Mouse (Mus musculus): ENCODE results near the gene Tnnc2. TPM values are rescaled to one million over a fixed set of nuclear protein-coding genes. Genes with fewer than 3 reads are reported as not detected.

Tnnc2 gene
- polyA plus RNA-seq, 1 experiment from 2014 or later, result 5.8 TPM

DNA sequence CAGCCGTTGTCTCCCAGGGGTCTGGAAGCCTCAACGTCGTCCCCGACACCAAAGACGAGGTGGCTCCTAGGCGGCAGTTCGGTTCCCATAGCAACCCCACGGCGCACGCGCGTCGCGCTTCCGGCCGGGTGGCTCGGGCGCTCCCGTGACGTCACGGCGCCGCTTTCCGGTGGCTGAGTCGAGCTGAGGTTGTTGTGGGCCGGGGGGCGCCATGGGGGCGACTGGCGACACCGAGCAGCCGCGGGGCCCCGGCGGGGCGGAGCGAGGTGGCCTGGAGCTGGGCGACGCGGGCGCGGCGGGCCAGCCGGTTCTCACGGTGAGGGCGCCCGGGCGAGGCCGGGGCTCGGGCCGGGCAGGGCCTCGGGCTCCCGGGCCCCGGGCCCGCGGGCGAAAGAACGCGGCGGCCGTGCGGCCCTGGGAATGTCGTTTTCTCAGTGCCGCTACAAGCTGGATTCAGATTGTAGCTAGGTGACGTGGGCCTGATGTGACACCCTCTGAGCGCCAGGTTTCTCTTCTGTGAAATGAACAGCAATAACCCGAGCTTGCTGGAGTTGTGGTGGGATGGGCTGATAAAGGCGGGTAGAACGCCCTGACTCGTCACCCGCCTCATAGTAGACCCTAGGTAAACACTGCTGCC is 33.8 kb downstream of the Tnnc2 start, which contains the start of the genes Wfdc3 and Dnttip1:
Wfdc3 (minus strand) TSS at position 89 of the 637 bp plus-strand sequence.
Dnttip1 (plus strand) TSS at position 141 of the 637 bp plus-strand sequence.
- peak; percentile 96 for DNase-seq (ENCODE audit: low spot score)

DNA sequence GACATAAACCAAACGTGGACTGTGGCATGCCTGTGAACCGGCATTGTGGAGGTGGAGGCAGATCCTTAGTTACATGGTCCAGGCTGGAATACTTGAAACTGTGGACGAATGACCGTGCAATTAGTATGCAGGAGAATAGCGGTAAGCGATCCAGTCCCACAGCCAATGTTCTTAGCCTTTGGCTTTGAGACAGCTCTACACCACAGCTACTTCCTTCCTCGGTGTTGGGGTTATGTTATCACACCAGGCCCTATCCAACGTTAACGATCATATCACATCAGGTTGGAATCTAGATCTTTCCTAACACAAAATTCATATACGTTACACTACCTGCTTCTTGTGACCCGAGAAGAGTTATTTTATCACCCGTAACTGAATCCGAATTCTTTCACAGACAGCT is 34.8 kb downstream of the Tnnc2 start:
- DNase-seq (ENCODE audit: low spot score), result no peak

DNA sequence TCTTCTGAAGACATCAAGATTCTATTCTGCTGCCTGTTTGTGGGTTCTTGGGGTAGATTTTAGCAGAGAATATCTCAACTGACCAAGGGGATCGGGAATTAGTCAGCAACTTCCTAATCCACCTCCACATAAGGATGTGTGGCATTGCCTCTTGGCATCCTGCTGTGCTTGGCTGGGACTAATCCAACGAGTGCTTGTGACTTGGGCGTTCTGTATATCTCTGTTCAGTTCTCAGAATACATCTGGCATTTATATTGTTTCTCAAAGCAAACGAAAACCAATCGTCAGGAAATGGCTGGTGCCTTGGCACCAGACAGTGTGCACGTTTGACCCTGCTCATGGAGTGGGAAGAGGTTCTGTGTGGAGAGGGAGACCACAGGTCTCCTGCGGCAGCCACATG is 39.9 kb downstream of the Tnnc2 start:
- no peak for DNase-seq (ENCODE audit: low spot score)

DNA sequence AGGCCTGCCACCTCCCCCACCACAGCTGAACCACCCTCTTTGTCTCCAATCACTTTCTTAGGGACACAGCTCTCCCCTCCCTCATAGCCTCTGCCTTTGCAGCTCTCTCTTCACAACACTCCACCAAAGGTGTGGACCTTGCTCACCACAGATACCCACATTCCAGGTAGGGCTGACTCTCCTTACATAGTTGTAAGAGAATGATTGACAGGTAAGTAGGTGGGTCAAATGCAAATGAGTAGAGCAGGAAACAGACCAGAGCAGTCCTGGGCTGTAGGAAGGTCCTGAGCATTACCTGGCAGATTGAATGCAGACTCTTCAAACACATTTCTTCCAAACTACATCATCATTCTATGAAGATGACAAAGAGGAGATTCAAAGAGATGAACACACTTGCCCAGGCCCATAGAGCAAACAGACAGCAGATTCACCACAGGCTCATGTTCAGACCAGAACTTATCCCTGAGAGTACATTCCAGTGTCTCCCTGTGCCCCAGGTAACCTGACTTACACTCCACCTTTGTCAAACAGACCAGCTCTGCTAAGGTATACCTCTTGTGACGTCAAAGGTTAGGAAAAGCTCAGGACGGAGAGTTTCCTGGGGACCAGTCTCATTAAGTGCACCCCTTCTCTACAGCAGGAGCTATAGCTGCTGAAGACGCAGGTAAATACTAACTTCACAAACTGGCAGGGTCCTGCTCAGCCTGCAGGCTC is 42.2 kb downstream of the Tnnc2 start:
- no peak for DNase-seq (ENCODE audit: low spot score)

DNA sequence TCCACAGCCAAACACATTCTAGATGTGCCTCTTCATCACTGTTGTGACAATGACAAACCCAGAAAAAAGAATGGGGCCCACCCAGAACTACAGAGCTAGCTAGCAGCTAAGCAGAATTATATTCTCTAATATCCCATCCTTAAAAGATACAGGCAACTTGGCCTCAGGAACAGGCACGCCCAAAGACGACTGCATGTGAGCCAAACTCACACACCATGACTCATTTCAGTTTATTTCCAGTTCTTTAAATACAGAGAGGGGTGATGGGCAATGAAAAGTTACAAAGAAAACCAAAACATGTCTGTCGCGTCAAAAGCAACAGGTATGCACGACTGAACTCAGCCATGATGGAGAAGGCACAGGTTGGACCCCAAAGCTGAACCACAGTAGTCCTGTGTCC is 44.3 kb downstream of the Tnnc2 start:
- DNase-seq (ENCODE audit: low spot score), result no peak

DNA sequence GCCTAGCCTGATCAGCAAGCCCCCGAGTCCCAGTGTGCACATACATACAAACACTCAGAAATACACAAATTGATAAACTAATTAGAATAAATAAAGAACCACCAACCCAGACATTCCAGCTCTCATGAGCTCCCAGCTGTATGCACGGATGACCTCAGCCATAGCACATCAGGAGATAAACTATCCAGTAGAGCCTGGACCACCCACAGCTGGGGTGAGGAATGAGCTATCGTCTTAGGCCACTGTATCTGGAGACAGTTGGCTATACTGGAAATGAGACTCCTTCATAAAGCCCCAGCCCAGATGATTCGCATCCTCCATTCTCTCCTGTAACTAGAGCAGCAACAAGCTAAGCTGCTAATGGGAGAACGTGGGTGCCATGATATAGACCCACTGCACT is 44.9 kb downstream of the Tnnc2 start:
- DNase-seq (ENCODE audit: low spot score), result no peak

DNA sequence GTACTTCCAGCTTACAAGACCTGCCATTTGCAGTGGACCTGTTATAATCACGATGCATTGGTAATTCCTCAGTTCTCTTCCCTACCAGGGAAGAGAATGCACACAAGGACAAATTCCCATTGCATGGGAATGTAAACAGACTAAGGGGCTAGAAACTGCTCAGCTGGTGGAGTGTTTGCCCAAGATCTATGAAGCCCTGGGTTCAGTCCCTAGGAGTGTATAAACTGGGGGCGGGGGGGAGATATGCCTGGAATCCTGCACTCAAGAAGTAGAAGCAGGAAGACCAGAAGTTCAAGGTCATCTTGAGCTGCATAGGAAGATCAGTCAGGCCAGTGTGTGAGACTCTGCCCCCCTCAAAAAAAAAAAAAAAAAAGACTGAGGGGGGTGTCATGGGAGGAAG is 46.5 kb downstream of the Tnnc2 start:
- DNase-seq (ENCODE audit: low spot score), result no peak

DNA sequence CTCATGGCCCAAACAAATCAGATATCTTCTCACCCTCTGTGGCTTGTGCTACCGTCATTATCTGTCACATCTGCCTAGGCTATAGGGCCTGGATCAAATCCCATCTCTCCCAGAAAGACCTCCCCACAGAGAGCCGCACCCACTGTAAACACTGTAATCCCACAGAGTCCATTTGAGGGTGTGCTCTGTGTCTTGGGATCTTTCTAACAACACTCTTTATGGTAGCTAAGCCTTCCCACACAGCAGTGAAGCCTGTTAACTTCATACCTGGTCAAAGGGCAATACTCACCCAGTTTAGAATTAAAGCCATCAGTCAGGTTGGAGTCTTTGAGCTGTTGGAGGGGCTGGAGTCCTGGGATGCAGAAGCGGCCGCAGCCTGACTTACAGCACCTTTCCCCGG is 48.0 kb downstream of the Tnnc2 start:
- DNase-seq (ENCODE audit: low spot score), result no peak

Other genes starting within 250 kb of the Tnnc2 start
- 51.3 and 53.4 TPM in 2 replicates for gene Wfdc2, start 217.6 kb downstream of the Tnnc2 start, polyA plus RNA-seq (2015; fragmentation: Nextera tagmentation; extraction: Ambion mirVana)
- gene Spint3, start 206.5 kb downstream of the Tnnc2 start, polyA plus RNA-seq (2015; fragmentation: Nextera tagmentation; extraction: Ambion mirVana), result not detected in 2 replicates
- gene Wfdc6a, start 194.5 kb downstream of the Tnnc2 start, polyA plus RNA-seq (2015; fragmentation: Nextera tagmentation; extraction: Ambion mirVana), result not detected in 2 replicates
- gene Eppin, start 186.4 kb downstream of the Tnnc2 start, polyA plus RNA-seq (2015; fragmentation: Nextera tagmentation; extraction: Ambion mirVana), result not detected in 2 replicates
- not detected in 2 replicates for gene Wfdc6b, start 166.4 kb downstream of the Tnnc2 start, polyA plus RNA-seq (2015; fragmentation: Nextera tagmentation; extraction: Ambion mirVana)
- not detected in 2 replicates for gene Wfdc8, start 166.3 kb downstream of the Tnnc2 start, polyA plus RNA-seq (2015; fragmentation: Nextera tagmentation; extraction: Ambion mirVana)
- gene Wfdc16, start 141.2 kb downstream of the Tnnc2 start, polyA plus RNA-seq (2015; fragmentation: Nextera tagmentation; extraction: Ambion mirVana), result not detected in 2 replicates
- gene Wfdc10, start 123.9 kb downstream of the Tnnc2 start, polyA plus RNA-seq (2015; fragmentation: Nextera tagmentation; extraction: Ambion mirVana), result 0.42 TPM in 1 of 2 replicates, not detected in the other
- gene Wfdc9, start 123.4 kb downstream of the Tnnc2 start, polyA plus RNA-seq (2015; fragmentation: Nextera tagmentation; extraction: Ambion mirVana), result not detected in 2 replicates
- not detected in 2 replicates for gene Wfdc11, start 105.9 kb downstream of the Tnnc2 start, polyA plus RNA-seq (2015; fragmentation: Nextera tagmentation; extraction: Ambion mirVana)
- not detected in 2 replicates for gene Wfdc13, start 94.9 kb downstream of the Tnnc2 start, polyA plus RNA-seq (2015; fragmentation: Nextera tagmentation; extraction: Ambion mirVana)
- gene Spint4, start 81.5 kb downstream of the Tnnc2 start, polyA plus RNA-seq (2015; fragmentation: Nextera tagmentation; extraction: Ambion mirVana), result not detected in 2 replicates
- gene Spint5, start 64.7 kb downstream of the Tnnc2 start, polyA plus RNA-seq (2015; fragmentation: Nextera tagmentation; extraction: Ambion mirVana), result not detected in 2 replicates
- 0.49 and 0.56 TPM in 2 replicates for gene Wfdc3, start 34.0 kb downstream of the Tnnc2 start, polyA plus RNA-seq (2015; fragmentation: Nextera tagmentation; extraction: Ambion mirVana)
- 70.4 and 85.2 TPM in 2 replicates for gene Dnttip1, start 34.0 kb downstream of the Tnnc2 start, polyA plus RNA-seq (2015; fragmentation: Nextera tagmentation; extraction: Ambion mirVana)
- gene Ube2c, start 10.1 kb downstream of the Tnnc2 start, polyA plus RNA-seq (2015; fragmentation: Nextera tagmentation; extraction: Ambion mirVana), result 379 and 497 TPM in 2 replicates
- gene Snx21, start 5.9 kb upstream of the Tnnc2 start, polyA plus RNA-seq (2015; fragmentation: Nextera tagmentation; extraction: Ambion mirVana), result 7.0 and 7.7 TPM in 2 replicates
- 30.0 and 31.1 TPM in 2 replicates for gene Acot8, start 24.9 kb upstream of the Tnnc2 start, polyA plus RNA-seq (2015; fragmentation: Nextera tagmentation; extraction: Ambion mirVana)
- gene Zswim3, start 25.1 kb upstream of the Tnnc2 start, polyA plus RNA-seq (2015; fragmentation: Nextera tagmentation; extraction: Ambion mirVana), result 7.1 TPM in 2 replicates
- gene Zswim1, start 42.7 kb upstream of the Tnnc2 start, polyA plus RNA-seq (2015; fragmentation: Nextera tagmentation; extraction: Ambion mirVana), result 8.7 and 9.1 TPM in 2 replicates
- 0.17 and 0.85 TPM in 2 replicates for gene Spata25, start 48.6 kb upstream of the Tnnc2 start, polyA plus RNA-seq (2015; fragmentation: Nextera tagmentation; extraction: Ambion mirVana)
- gene Ctsa, start 52.9 kb upstream of the Tnnc2 start, polyA plus RNA-seq (2015; fragmentation: Nextera tagmentation; extraction: Ambion mirVana), result 154 and 164 TPM in 2 replicates
- 5.3 and 5.9 TPM in 2 replicates for gene Neurl2, start 53.5 kb upstream of the Tnnc2 start, polyA plus RNA-seq (2015; fragmentation: Nextera tagmentation; extraction: Ambion mirVana)
- gene Pltp, start 77.7 kb upstream of the Tnnc2 start, polyA plus RNA-seq (2015; fragmentation: Nextera tagmentation; extraction: Ambion mirVana), result 424 and 433 TPM in 2 replicates
- gene Pcif1, start 99.3 kb upstream of the Tnnc2 start, polyA plus RNA-seq (2015; fragmentation: Nextera tagmentation; extraction: Ambion mirVana), result 92.5 and 107 TPM in 2 replicates
- 8.6 and 9.5 TPM in 2 replicates for gene Zfp335, start 131.8 kb upstream of the Tnnc2 start, polyA plus RNA-seq (2015; fragmentation: Nextera tagmentation; extraction: Ambion mirVana)
- 47.8 and 53.2 TPM in 2 replicates for gene Mmp9, start 160.8 kb upstream of the Tnnc2 start, polyA plus RNA-seq (2015; fragmentation: Nextera tagmentation; extraction: Ambion mirVana)
- 0.26 and 0.30 TPM in 2 replicates for gene Slc12a5, start 180.8 kb upstream of the Tnnc2 start, polyA plus RNA-seq (2015; fragmentation: Nextera tagmentation; extraction: Ambion mirVana)